Mouse (Mus musculus) inflammation-experienced regulatory T-cells, adult 6 months (primary cell): Measurements from ENCODE around the gene Reln. TPM values are rescaled to one million over a fixed set of nuclear protein-coding genes. Genes with fewer than 3 reads are reported as not detected.

Experiments used
- ATAC-seq: one replicate; pipeline ENCODE4 v1.8.0; 2017
- polyA plus RNA-seq, 3 experiments: library from polyadenylated mRNA; unstranded; fragments of 100-300 nt; shearing (Covaris generic); gene quantifications; one replicate each; pipeline ENCODE4 v1.2.1; 2017

Reln gene
- polyA plus RNA-seq, 3 experiments from 2014 or later, result 0.09 TPM; not detected in 2

DNA sequence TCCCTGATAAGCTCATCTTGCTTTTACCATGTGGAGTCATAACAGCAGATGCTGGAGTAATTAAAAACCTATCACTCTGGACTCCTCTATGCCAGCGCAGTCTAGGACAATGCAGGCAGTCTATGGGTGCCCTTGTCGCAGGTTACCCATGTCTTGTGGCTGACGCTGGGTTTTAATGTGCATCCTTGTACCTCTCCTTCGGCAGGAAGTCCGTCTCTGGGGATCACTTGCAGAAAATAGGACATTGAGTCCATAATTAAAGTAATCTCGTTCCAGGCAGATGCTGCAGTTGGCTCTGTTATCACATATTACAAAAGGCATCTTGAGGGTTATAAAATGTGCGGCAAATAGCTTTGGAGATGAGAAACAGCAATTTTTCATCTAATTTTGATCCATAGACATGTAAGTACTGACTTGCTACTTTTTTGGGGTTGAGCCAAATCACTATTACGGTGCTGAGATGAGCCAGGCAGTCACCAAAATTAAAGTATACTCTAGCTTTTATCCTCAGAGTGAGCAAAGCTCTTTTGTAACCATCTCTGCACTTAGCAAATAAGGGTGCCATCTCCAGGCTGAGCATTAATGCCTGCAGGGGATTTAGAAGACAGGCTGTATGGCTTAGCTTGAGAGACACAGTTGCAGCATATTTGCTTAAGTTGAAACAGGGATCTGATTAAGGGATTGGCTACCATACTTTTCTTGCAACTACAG, 136.0 kb downstream of the Reln start:
- no peak for ATAC-seq

DNA sequence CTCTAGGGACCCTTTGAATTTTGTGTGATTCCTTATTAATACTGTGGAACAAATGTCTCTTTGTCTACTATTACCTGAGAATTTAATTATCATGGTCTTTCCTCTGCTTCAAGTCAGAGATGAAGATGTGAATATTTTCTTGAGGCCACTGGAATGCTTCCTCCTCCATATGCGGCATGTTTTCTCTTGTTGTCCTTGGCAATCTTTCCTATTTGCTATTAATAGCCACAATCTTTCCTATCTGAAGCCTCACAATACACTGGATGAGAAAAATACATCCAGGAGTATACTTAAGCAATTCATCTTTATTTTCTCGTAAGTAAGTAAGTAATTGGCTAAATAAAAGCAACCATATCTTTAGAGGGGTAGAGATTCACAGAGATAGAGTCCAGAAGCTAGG, 146.6 kb downstream of the Reln start:
- ATAC-seq, result no peak

DNA sequence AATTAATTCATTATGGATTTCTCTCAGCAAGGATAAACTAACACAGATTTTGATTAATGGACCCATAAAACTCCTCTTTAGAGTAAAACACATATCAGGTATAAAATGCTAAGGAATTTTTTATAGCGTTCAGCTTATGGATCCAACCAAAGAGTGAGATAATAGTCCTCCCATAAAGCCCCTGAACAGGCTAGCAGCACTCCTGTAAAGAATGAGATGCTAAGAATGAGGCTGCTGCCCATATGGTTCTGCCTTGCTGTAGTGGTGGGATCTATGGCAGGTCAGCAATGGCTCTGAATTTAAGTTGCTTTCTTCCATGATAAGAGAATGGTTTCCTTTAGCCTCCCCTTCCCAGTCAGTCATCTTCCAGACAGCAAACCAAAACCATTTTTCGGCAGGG, 147.6 kb downstream of the Reln start:
- ATAC-seq, result no peak

DNA sequence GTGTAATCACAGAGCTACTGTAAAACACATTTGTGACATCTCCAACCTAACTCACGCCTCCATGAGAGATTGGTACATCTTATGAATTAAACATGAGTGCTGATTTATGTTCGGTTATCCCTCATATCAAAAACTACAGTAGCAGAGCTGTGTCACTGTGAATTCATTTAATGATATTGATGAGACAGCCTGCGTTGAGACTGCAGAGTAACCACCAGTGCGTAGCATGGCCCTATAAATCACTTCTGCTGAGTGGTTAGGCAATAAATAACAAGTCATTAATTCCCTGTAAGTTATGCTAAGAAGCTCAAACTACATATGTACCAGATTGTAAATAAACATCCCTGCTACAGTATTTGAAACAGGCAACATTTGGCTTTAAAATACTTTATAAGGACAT, 148.0 kb downstream of the Reln start:
- no peak for ATAC-seq

DNA sequence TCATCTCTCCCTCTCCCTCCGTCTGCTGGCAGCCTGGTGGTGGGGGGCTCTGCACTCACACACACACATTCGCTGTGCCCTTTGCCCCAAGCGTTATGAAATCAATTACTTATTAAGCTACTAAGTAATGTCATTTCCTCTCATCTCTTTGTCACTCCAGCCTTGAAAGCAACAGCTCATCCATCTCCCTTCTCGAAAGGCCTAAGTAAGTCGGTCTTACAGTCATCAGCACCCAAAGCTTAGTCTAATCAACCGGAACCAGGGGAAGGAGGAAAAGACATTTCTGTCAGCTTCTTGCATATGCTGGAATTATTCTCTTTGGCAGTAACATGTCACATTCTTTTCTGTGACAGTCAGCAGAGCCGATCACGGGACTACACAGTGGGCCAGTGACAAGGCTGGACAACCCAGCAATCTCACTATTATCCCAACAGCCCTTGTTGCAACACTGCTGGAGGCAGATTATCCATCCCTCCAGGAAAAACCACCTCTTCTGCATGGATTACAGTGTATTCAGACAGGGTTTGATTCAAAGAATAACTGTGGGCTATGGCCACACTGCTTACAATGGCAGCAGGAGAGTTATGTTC, 149.1 kb downstream of the Reln start:
- ATAC-seq, result no peak

DNA sequence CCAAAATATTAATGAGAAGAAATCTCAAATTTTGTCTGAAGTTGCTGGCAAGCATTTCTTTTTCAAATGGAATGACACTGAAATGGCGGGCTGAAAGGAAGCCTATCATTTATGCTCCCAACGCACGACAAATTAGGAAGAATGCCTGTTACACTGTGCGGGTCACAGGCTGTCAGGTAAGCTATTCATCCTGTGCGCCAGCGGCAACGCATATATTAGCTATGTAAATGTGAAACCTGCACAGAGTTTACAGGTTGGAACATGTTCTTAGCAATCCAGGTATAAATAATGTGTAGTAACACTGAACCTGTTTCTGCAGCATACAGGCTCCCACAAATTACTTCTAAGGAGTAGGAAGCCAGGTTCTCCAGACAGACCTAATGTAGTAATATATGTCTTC, 152.7 kb downstream of the Reln start:
- no peak for ATAC-seq

DNA sequence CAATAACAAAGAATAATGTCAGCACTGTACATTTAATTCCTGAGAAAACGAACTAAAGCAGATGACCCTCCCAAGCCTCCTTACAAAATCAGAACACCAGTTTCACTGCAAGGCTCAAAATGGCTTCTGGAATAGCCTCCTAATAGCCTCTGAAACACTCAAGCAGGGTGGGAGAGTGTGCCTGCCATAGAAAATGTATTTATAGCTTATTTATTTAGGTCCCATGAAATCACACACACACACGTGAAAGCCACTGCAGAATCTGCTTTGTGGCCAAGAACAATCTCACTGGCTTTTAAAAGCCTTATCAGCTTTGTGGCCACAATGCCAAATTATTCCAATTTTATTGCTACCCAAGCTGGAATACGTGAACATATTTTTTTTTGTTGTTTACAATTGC, 154.2 kb downstream of the Reln start:
- ATAC-seq, result no peak

DNA sequence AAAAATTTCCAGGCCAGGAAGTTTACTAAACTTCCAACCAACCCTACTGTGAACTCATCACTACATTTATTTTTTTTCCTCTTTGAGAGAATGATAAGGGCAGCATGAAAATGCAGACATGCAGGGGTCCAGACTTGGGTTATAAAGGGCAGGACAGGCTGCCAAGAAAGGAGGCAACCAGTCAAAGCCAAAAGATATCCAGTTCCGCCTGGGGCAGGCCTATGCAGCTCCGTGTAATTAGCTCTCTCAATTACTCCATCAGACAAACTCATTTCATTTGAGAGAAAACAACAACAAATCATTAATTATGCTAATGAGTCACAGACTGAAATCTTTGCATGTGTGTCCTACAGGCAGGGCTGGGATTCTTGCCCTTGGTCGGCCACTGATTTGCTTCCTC, 156.9 kb downstream of the Reln start:
- no peak for ATAC-seq

DNA sequence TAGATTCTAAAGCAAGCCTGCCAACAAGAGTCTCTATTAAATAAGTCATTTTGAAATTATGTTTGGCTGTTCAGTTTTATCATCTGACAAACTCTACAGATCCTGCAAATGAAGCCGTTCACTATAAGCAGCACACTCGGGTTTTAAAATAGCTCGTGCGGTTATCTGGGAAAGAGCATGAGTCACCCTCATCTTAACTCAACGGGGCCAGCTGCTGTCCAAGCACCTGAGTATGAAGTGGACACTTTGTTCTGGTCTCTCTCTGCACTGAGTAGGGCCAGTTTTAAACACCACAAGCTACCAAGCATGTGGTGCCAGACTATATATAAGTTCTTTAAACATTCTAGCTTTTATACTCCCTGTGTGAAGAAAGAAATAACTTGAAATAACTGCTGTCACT, 168.0 kb downstream of the Reln start:
- ATAC-seq, result no peak

DNA sequence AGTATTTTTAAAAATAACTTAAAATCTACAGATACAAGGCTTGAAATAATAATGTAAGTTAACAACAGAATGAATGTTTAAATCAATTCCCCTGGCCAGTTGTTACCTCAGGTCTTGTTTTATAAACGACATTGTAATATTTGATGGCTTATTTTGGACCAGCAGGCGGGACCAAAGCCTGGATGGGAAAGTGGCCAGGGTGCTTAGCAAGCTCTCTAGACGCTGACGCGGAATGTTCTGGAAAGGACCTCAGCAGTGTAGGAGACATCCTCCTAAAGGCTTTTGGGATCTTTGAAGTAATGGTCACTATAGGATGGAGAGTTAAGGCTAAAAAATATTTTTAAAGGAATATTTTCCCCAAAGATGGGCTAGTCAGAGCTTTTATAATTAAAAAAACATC, 173.2 kb downstream of the Reln start:
- no peak for ATAC-seq

DNA sequence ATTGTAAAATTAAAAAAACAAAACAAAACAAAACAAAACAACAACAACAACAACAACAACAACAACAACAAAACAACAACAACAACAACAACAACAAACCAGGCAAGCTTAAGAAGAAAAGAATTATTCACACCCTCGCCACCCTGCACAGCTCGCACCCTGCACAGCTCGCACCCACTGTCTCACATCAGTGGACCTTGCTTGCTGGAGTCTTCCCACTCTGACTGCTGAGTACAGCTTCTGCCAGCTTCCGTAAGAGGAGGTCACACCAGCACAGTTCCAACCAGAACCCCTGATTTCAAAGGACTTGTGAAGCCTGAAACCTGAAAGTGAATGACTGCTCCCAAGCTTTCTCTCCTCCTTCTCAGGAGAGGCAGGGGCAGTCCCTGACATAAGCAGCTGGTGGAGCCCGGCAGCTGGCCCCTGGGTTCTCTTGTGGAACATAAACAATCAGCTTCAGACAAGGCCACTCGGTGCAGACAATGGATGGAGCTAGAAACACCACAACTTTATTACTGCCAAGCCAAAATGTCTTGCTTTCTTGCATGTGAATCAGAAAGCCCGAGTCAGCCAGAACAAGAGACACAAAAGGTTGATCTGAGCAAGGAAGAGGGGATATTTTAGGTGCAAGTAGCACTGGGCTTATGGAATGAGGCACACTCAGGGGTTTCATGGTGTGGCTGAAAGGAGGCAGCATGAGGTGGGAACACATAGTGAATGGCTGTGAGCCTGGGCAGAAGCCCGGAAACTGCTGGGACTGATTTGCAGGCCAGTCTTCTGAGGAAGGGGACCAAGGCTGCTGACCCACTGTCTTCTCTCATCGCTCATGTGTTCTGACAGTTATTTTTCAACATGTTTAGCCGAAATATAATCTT, 180.2 kb downstream of the Reln start:
- ATAC-seq, result no peak

DNA sequence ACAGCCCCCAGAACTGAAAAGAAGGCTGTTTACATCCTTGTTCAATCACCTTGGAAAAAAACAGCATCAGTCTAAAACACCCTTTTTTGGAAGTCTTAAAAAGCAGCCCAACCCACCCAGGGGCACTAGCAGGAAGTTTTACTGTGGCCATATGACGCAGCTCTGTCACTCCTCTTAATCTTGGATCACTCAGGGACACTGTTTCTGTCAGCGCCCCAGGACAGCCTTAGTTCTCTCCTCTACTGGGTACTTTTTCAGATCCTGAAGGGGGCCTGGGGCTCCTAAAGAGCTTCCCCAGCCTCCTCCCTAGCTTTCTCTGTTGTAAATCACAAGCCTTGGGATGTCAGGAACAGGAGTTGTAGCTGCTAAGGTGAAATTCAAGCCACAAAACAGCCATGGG, 183.6 kb downstream of the Reln start:
- ATAC-seq, result no peak

DNA sequence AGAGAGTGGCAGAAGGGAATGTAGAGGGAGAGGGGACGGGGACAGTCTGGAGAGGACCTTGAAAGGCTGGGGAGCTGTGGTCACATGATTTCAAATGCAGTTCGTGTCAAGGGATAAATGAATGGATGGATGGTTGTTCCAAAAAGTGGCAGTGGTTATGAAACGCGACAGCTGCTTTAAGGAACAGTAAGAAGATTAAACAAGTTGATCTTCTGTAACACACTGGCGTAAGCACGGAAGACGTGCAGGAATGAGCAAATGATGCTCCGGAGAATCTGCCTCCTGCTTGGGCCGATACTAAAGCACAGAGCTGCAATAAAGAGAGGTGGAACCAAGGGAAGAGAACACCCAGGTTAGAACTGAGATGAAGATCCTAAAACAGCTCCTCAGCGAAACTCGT, 185.7 kb downstream of the Reln start:
- ATAC-seq, result no peak

DNA sequence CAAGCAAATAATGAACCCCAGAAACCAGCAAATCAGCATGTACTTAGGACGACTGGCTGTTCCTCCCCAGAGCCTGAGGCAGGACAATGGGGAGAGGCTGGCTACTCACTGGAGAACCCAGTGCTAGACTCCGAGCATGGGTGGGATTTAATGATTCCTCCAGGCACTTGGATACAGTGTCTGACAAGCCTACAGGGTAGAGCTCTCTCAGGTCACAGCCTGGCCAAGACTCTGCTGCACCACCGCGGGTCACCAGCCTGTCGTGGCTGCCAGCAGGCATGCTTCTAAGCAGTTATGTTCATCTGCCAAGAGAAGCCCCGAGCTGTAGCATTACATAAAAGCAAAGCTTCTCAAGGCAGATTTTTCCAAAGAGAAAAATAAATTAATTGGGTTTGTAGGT, 190.9 kb downstream of the Reln start:
- ATAC-seq, result no peak

DNA sequence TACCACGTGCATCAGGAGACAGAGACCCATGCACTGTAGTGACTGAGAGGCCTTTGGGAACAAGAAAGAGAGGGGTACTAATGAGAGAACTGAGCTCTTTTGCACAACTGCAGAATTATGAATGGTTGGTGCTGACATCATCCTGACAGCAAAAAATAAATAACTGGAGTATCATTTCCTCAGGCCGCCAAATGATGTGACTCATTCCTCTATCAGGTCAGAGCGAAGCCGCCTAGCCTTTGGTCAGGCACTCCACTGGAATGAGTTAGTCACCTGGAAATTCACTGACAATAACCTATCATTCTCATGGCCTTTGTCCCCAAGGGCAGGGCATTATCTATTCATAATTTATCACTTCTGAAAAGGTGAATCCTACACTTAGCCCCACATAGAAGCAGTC, 202.7 kb downstream of the Reln start:
- no peak for ATAC-seq

DNA sequence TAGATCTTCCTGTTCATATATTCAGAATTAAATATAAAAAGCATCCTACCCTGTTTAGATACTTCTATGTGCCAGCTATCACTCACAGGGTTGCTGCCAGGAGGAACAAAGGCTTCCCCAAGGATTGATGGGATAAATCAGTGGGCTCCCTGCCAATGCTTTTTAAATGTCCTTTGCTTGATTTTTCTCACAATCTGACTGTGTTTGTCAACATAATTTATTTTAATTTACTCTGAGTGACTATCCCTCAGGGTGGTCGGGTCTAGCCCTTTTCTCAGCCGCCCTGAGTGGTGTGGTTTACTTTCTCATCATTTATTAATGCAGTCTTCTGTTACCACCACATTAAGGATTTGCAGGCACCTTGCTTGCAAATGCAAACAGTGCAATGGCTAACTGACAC, 205.5 kb downstream of the Reln start:
- ATAC-seq, result no peak

DNA sequence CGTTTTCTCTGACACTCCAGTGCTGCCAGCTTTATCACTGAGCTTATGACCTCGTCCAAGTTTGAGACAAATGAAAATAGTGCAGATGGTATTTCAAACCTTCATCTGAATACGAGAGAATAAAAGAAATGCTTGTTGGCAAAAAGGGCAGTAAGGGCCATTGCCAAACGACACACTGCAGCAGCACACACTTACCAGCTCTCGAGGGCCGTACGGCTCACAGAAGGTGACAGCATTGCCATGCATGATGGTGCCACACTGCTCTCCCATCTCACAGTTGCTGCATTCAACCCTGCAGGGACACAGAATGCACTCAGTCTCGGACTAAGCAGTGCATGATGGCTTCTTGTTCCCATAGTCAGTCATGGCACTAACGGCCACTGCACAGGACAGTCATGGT, 210.1 kb downstream of the Reln start:
- ATAC-seq, result no peak

DNA sequence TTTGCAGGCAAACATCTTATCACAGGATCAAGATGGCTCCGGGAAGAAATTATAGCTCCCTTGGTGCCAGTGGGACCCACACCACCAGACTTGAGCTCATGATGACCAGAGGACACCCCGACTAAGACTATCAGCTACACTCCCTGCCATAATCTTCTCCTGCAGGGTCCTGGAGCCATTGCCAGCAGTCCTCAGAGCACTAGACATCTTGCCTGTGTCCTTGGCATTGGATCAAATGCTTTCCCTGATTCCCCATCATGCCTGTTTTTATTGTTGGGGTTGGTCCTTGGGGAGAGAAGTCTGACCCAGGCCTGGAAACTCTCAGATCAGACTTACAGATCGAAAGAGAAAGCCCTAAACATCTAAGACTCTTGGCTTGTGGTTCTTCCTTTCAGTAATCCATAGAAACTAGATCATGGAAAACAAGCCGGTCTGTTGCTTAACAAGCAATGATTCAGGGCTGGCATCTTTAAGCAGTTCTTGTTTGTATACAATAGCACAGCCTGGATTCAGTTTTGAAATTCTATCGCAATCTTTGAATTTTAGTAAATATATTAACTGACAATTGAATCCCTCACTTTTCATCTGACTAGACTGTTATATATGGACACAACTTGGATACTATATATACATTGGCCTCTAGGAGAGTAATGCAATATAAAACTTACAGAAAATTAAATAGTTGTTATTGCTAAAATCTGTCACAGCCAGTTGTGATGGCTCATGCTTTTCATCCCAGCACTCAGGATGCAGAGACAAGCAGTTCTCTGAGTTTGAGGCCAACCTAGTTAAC, 212.6 kb downstream of the Reln start:
- no peak for ATAC-seq

DNA sequence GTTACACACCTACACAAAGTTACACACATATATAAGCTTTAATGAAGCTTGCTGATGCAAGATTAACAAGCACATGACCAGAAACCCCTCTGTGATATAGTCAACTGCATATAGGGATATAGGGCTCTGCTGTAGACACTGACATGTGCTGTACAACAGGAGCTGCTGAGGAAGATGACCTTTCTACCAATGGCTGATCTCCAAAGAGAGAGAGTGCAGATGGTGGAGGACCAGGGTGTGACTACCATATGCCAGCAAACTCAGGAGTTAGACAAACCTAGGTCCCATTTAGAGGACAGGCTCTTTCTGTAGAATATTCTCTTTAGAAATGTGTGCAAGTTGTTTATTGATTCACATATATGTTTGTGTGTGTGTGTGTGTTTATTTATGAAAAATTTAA, 216.9 kb downstream of the Reln start:
- ATAC-seq, result no peak

DNA sequence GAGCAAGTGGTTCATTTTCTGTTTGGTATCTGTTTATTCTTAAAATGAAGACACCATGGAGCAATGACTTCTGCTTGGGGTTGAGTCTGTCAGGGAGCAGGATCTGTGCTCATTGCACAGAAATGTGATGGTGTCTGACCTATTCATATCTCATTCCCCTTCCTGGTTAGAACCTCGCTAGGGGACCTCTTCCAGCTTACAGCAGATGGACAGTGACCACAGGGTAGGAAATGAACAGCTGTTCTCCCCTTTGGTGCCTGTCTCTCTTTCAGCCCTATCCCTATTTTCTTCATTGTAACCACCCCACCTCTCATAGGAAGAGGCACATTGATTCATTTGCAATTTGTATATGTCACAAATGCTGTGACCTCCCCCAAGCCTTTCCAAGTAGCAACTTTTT, 225.2 kb downstream of the Reln start:
- ATAC-seq, result no peak

DNA sequence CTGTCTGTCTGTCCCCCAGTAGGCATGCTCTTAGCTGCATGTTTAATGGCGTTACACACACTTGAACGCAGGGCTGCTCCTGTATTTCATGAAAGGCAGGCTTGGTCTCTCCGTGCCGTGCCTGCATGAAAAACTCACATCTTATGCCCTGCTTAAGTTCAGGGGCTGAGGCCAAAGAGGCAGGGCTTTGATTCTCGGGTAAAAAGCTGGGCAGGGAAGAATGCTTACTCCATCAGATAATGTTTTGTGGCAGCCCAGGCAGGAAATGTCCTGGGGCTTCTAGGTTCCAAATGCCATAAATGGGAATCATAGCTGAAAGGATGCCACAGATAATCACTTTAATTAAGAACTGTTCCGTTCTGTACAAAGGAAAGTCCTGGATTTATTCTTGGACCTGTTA, 226.0 kb downstream of the Reln start:
- ATAC-seq, result no peak

DNA sequence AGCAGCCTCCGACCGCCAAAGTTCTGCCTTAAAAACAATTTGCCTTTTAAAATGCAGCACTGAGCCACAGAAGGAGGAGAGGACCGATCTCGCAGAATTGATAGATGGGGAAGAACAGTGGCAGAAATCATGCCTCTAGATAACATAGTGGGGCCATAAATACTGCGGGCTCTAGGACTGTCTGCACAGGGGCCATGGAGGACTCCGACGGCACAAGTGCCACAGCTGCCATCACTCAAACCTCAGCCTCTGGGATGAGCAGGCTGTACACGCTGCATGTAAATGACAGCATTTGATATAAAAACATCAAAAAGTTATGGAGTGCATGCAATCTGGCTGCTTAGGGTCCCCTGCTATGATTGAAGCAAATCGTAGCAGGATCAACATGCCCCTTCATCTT, 227.6 kb downstream of the Reln start:
- ATAC-seq, result no peak

DNA sequence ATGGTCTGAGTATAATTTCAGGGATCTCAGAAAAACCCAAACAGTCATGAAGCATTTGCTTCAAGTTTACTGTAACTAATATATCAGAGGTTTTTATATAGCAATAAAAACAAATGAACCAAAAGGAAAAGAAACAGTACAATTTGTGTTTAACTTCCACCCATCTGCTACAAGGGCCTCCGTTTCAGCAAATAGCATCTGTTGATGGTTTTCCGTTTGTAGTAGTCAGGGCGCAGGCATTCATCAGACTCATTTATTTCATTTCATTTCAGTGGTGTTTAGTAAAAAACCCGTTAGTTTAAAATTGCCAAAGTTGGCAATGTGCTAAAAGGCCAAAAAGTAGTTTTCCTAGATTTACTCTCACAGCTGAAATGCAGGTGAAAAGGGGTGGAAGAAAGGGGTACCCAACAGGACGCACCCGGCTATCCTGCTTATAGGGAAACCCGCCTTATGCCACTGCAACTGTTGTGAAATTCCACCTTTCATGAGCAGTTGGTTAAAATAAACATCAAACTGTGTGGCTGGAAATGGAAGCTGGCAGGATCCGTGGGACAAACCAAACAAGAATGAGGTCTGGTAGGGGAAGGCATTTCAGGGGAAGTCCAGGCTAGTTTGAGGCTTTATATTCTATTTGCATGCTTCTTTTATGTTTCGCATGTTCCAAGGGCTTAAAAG, 237.6 kb downstream of the Reln start:
- ATAC-seq, result no peak
